Mouse (Mus musculus): Measurements from ENCODE around the gene Cyp2c55. TPM values are rescaled to one million over a fixed set of nuclear protein-coding genes. Genes with fewer than 3 reads are reported as not detected.

Gene Cyp2c55
- polyA plus RNA-seq (2015; fragmentation: Nextera tagmentation; extraction: Ambion mirVana): 0.07 and 0.08 TPM in 2 replicates

DNA sequence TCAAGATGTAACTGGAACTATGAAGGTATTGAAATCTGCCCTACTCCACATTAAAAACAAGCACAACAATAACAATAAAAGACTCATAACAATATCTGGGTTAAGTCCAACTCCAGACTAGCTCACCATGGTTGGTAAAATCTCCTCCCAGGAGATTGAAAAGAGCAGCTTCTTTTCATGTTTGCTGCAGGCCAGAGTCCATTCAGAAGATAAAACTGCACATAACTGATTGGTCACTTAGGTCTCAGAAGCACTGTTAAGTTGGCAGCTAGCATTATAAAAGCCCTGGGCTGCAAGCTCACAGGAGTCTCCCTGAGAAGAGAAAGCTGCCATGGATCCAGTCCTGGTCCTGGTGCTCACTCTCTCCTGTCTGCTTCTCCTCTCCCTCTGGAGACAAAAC, at the start of gene Cyp2c55:
Gene Cyp2c55 (plus strand): TSS at position 305 of the 400 bp plus-strand sequence.
- Histone ChIP-seq H3K4me2 (ENCODE audit: low read length) (no peak within 1 kb of the TSS), H3K9me3 (ENCODE audit: control insufficient read depth, low read length) (no peaks in the 10 kb centered on the region), H3K27me3 (replicated peaks; ENCODE audit: control insufficient read depth, insufficient read depth, low read length) (no peaks in the 10 kb centered on the region), H3K4me3 (ENCODE audit: low read length) (no peak within 1 kb of the TSS), H3K27ac (ENCODE audit: low read depth, low read length) (no peak within 1 kb of the TSS), H3K4me1 (ENCODE audit: control insufficient read depth, insufficient read depth, low read depth, low read length) (no peaks in the 10 kb centered on the region), H3K36me3 (ENCODE audit: control insufficient read depth, insufficient read depth, low read length) (no peaks in the 10 kb centered on the region), H3K9ac (ENCODE audit: low read depth, low read length) (no peak within 1 kb of the TSS)
- no peak for ATAC-seq

GRCm38 (mm10) chr19:38970741-38971140, 36.1 kb upstream of the Cyp2c55 start:
- H3K36me3 ChIP-seq (ENCODE audit: control insufficient read depth, insufficient read depth, low read length): no peaks in the 10 kb centered on the region
- H3K4me2 ChIP-seq (ENCODE audit: low read length): no peak overlapping the region
- no peak overlapping the region for H3K27ac ChIP-seq (ENCODE audit: low read depth, low read length)
- H3K27me3 ChIP-seq (replicated peaks; ENCODE audit: control insufficient read depth, insufficient read depth, low read length): no peaks in the 10 kb centered on the region
- 89% methylated on average over 6 of the region's 6 CpGs for WGBS
- no peak for ATAC-seq
- no peaks in the 10 kb centered on the region for H3K9me3 ChIP-seq (ENCODE audit: control insufficient read depth, low read length)
- H3K9ac ChIP-seq (ENCODE audit: low read depth, low read length): no peak overlapping the region
- no peak overlapping the region for H3K4me3 ChIP-seq (ENCODE audit: low read length)
- H3K4me1 ChIP-seq (ENCODE audit: control insufficient read depth, insufficient read depth, low read depth, low read length): no peaks in the 10 kb centered on the region

GRCm38 (mm10) chr19:38972581-38972980, 34.2 kb upstream of the Cyp2c55 start:
- H3K4me3 ChIP-seq (ENCODE audit: low read length): no peak overlapping the region
- H3K4me1 ChIP-seq (ENCODE audit: control insufficient read depth, insufficient read depth, low read depth, low read length): no peaks in the 10 kb centered on the region
- no peaks in the 10 kb centered on the region for H3K9me3 ChIP-seq (ENCODE audit: control insufficient read depth, low read length)
- no peak overlapping the region for H3K4me2 ChIP-seq (ENCODE audit: low read length)
- H3K27ac ChIP-seq (ENCODE audit: low read depth, low read length): no peak overlapping the region
- H3K27me3 ChIP-seq (replicated peaks; ENCODE audit: control insufficient read depth, insufficient read depth, low read length): no peaks in the 10 kb centered on the region
- no peak overlapping the region for H3K9ac ChIP-seq (ENCODE audit: low read depth, low read length)
- H3K36me3 ChIP-seq (ENCODE audit: control insufficient read depth, insufficient read depth, low read length): no peaks in the 10 kb centered on the region
- no peak for ATAC-seq
- 69% methylated on average over 5 of the region's 5 CpGs for WGBS

- WGBS: 63% methylated on average over 7 of the region's 7 CpGs
- ATAC-seq: peak; percentile 48; the same call in 1 of the 2 replicates
- H3K4me2 ChIP-seq (ENCODE audit: low read length): no peak overlapping the region
- H3K4me1 ChIP-seq (ENCODE audit: control insufficient read depth, insufficient read depth, low read depth, low read length): no peaks in the 10 kb centered on the region
- no peak overlapping the region for H3K4me3 ChIP-seq (ENCODE audit: low read length)
- no peaks in the 10 kb centered on the region for H3K36me3 ChIP-seq (ENCODE audit: control insufficient read depth, insufficient read depth, low read length)
- no peak overlapping the region for H3K27ac ChIP-seq (ENCODE audit: low read depth, low read length)
- no peaks in the 10 kb centered on the region for H3K27me3 ChIP-seq (replicated peaks; ENCODE audit: control insufficient read depth, insufficient read depth, low read length)
- H3K9me3 ChIP-seq (ENCODE audit: control insufficient read depth, low read length): no peaks in the 10 kb centered on the region
- no peak overlapping the region for H3K9ac ChIP-seq (ENCODE audit: low read depth, low read length)
Observed at GRCm38 (mm10) chr19:38973666-38974065, 33.2 kb upstream of the Cyp2c55 start.

DNA sequence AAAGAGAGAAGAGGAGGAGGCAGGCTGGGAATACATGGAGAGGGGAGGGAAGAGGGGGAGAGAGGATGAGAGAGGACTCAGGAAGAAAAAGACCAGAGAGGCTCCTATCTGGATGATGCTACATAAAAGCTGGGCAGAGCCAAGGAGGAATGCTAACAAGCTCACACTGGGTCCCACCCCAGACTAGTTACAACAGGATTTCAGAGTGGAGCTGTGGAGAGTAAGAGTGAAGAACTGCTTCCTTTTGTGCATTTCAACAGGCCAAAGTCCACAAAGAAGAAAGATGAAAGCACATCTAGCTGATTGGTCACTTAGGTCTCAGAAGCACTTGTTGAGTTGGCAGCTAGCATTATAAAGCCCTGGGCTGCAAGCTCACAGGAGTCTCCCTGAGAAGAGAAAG, 30.6 kb upstream of the Cyp2c55 start:
- Histone ChIP-seq H3K4me2 (ENCODE audit: low read length) (no peak overlapping the region), H3K9me3 (ENCODE audit: control insufficient read depth, low read length) (no peaks in the 10 kb centered on the region), H3K27me3 (replicated peaks; ENCODE audit: control insufficient read depth, insufficient read depth, low read length) (no peaks in the 10 kb centered on the region), H3K9ac (ENCODE audit: low read depth, low read length) (no peak overlapping the region), H3K4me1 (ENCODE audit: control insufficient read depth, insufficient read depth, low read depth, low read length) (no peaks in the 10 kb centered on the region), H3K36me3 (ENCODE audit: control insufficient read depth, insufficient read depth, low read length) (no peaks in the 10 kb centered on the region), H3K27ac (ENCODE audit: low read depth, low read length) (no peak overlapping the region), H3K4me3 (ENCODE audit: low read length) (no peak overlapping the region)
- no peak for ATAC-seq

GRCm38 (mm10) chr19:38981966-38982365, 24.9 kb upstream of the Cyp2c55 start:
- H3K27ac ChIP-seq (ENCODE audit: low read depth, low read length): no peak overlapping the region
- no peaks in the 10 kb centered on the region for H3K9me3 ChIP-seq (ENCODE audit: control insufficient read depth, low read length)
- no peaks in the 10 kb centered on the region for H3K36me3 ChIP-seq (ENCODE audit: control insufficient read depth, insufficient read depth, low read length)
- no peak for ATAC-seq
- H3K4me1 ChIP-seq (ENCODE audit: control insufficient read depth, insufficient read depth, low read depth, low read length): no peaks in the 10 kb centered on the region
- H3K27me3 ChIP-seq (replicated peaks; ENCODE audit: control insufficient read depth, insufficient read depth, low read length): no peaks in the 10 kb centered on the region
- WGBS: 0% methylated on average over 1 of the region's 1 CpGs
- H3K4me3 ChIP-seq (ENCODE audit: low read length): no peak overlapping the region
- no peak overlapping the region for H3K9ac ChIP-seq (ENCODE audit: low read depth, low read length)
- no peak overlapping the region for H3K4me2 ChIP-seq (ENCODE audit: low read length)

GRCm38 (mm10) chr19:38998248-38998647, 8.6 kb upstream of the Cyp2c55 start:
- no peaks in the 10 kb centered on the region for H3K4me1 ChIP-seq (ENCODE audit: control insufficient read depth, insufficient read depth, low read depth, low read length)
- no peaks in the 10 kb centered on the region for H3K9me3 ChIP-seq (ENCODE audit: control insufficient read depth, low read length)
- H3K9ac ChIP-seq (ENCODE audit: low read depth, low read length): no peak overlapping the region
- H3K4me3 ChIP-seq (ENCODE audit: low read length): no peak overlapping the region
- WGBS: 85% methylated on average over 4 of the region's 4 CpGs
- ATAC-seq: no peak
- H3K4me2 ChIP-seq (ENCODE audit: low read length): no peak overlapping the region
- H3K36me3 ChIP-seq (ENCODE audit: control insufficient read depth, insufficient read depth, low read length): no peaks in the 10 kb centered on the region
- H3K27ac ChIP-seq (ENCODE audit: low read depth, low read length): no peak overlapping the region
- H3K27me3 ChIP-seq (replicated peaks; ENCODE audit: control insufficient read depth, insufficient read depth, low read length): no peaks in the 10 kb centered on the region

DNA sequence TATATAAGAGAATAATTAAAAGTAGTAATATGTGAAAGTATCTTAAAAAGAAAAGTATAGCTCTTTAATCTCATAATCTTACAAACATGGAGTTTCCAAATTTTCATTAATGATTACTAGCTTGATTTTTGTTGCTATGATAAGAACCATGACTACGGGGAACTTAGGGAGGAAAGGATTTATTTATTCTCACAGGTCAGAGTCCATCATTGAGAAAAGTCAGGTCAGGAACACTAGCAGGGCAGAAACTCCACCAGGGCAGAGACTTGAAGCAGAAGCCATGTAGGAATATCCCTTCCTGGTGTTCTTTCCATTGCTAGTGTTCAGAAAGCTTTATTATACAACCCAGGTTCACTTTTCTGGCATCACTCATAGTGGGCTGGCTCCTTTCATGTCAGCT, 8.1 kb upstream of the Cyp2c55 start:
- Histone ChIP-seq H3K4me2 (ENCODE audit: low read length) (no peak overlapping the region), H3K4me1 (ENCODE audit: control insufficient read depth, insufficient read depth, low read depth, low read length) (no peaks in the 10 kb centered on the region), H3K27ac (ENCODE audit: low read depth, low read length) (no peak overlapping the region), H3K4me3 (ENCODE audit: low read length) (no peak overlapping the region), H3K27me3 (replicated peaks; ENCODE audit: control insufficient read depth, insufficient read depth, low read length) (no peaks in the 10 kb centered on the region), H3K9ac (ENCODE audit: low read depth, low read length) (no peak overlapping the region), H3K9me3 (ENCODE audit: control insufficient read depth, low read length) (no peaks in the 10 kb centered on the region), H3K36me3 (ENCODE audit: control insufficient read depth, insufficient read depth, low read length) (no peaks in the 10 kb centered on the region)
- ATAC-seq: no peak
- WGBS: 100% methylated on average over 1 of the region's 1 CpGs

DNA sequence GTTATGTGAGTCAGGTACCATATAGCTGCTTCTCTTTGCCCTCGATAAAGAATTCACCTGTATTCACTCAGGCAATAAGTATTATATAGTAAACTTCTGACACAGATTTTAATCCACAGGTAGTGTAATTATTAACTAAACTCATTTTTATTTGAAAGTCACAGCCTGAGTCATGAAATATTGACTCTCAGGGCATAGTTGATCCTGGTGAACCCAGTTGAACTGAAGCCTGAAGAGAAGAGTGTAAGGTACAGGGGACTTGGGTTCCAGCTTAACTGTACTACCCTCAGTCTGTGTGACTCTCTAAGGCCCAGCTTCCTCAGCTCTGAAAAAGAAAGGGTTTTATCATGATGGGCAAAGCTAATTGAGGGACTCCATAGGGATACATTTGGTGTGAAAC, 1.7 kb upstream of the Cyp2c55 start:
- Histone ChIP-seq H3K27ac (ENCODE audit: low read depth, low read length) (no peak overlapping the region), H3K9me3 (ENCODE audit: control insufficient read depth, low read length) (no peaks in the 10 kb centered on the region), H3K4me1 (ENCODE audit: control insufficient read depth, insufficient read depth, low read depth, low read length) (no peaks in the 10 kb centered on the region), H3K4me2 (ENCODE audit: low read length) (no peak overlapping the region), H3K36me3 (ENCODE audit: control insufficient read depth, insufficient read depth, low read length) (no peaks in the 10 kb centered on the region), H3K27me3 (replicated peaks; ENCODE audit: control insufficient read depth, insufficient read depth, low read length) (no peaks in the 10 kb centered on the region), H3K9ac (ENCODE audit: low read depth, low read length) (no peak overlapping the region), H3K4me3 (ENCODE audit: low read length) (no peak overlapping the region)
- WGBS: 91% methylated on average over 1 of the region's 1 CpGs
- ATAC-seq: no peak

GRCm38 (mm10) chr19:39057928-39058327, 51.1 kb downstream of the Cyp2c55 start:
- no peaks in the 10 kb centered on the region for H3K27me3 ChIP-seq (replicated peaks; ENCODE audit: control insufficient read depth, insufficient read depth, low read length)
- H3K9ac ChIP-seq (ENCODE audit: low read depth, low read length): no peak overlapping the region
- no peak overlapping the region for H3K4me3 ChIP-seq (ENCODE audit: low read length)
- H3K36me3 ChIP-seq (ENCODE audit: control insufficient read depth, insufficient read depth, low read length): no peaks in the 10 kb centered on the region
- H3K9me3 ChIP-seq (ENCODE audit: control insufficient read depth, low read length): no peaks in the 10 kb centered on the region
- no peak overlapping the region for H3K4me2 ChIP-seq (ENCODE audit: low read length)
- no peak overlapping the region for H3K27ac ChIP-seq (ENCODE audit: low read depth, low read length)
- H3K4me1 ChIP-seq (ENCODE audit: control insufficient read depth, insufficient read depth, low read depth, low read length): no peaks in the 10 kb centered on the region
- ATAC-seq: no peak
- WGBS: 94% methylated on average over 1 of the region's 1 CpGs

Data from hindbrain, embryonic 16.5 days (tissue).